Mouse (Mus musculus): ENCODE measurements around the gene Tas2r136. TPM values are rescaled to one million over a fixed set of nuclear protein-coding genes. Genes with fewer than 3 reads are reported as not detected.

The Tas2r136 gene
- polyA plus RNA-seq (2017; shearing (Covaris generic)) = not detected

DNA sequence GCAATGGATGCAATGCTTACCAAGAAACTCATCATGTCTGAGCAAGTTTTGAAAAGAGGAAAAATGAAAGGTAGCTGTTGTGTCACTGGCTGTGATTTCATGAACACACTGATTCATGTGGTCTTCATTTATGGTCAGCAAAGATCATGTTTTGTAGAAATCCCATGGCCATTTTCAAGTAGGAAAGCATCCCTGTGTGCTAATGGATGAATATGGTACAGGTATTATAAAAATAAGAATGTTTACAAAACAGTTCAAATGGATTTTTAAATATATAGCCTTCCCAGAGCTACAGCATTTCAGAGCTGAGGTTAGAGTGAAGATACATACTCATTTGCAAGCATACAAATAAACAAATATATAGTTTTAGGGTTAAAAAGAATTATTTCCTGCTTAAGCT lies at the start of gene Tas2r136:
Gene Tas2r136, minus strand, starts transcription at position 101 of the 400 bp plus-strand sequence.

DNA sequence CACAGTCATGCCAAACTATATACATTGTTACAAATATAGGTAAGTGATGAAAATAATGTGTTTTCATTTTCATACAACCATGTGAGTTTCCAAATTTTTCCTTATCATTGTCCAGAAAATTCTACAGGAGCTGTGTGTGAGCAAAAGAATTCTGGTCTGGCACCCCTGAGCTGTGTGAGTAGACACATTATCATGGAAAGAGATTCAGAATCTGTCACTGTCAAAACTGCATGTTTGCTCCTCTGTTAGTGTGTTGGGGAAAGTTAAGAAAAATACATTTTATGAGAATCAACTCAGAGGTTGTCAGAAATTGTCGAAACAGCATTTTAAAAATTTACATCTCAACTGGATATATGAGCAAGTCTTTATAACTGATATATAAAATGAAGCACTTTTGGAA lies 24.6 kb upstream of the Tas2r136 start, which contains the start of gene Tas2r117:
Gene Tas2r117, plus strand, starts transcription at position 301 of the 400 bp plus-strand sequence.

DNA sequence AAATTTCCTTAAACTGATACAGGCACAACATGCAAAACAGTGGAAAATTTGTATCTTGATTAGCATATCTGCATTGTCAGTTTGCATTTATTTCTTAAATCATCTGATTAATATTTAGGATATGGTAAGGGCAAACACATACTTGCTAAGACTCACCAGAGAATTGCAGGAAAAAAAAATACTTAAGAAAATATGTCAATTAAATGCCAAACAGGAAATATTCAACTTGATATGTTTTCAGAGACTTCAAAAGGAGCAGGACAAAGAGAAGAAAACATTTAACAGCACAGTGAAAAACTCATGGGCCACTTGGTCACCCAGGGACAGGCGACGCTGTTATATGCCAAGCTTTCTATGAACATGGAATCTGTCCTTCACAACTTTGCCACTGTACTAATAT lies 16.1 kb downstream of the Tas2r136 start, which contains the start of gene Tas2r102:
Gene Tas2r102, plus strand, starts transcription at position 301 of the 400 bp plus-strand sequence.

DNA sequence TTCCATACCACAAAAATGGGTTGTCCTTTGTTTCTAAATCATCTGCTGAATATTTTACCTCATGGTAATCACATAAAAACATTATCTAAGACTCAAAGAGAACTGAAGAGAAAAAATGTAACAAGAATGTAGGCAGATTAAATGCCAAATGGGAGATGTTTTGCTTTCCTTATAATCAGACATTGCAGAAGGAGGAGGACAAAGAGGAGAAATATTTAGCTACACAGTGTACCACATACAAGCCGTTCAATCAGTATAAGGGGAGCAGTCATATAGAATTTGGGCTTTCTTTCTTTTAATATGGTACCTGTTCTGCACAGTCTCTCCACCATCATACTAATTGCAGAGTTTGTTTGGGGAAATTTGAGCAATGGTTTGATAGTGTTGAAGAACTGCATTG lies 23.5 kb downstream of the Tas2r136 start, which contains the start of gene Tas2r124:
Gene Tas2r124, plus strand, starts transcription at position 301 of the 400 bp plus-strand sequence.

DNA sequence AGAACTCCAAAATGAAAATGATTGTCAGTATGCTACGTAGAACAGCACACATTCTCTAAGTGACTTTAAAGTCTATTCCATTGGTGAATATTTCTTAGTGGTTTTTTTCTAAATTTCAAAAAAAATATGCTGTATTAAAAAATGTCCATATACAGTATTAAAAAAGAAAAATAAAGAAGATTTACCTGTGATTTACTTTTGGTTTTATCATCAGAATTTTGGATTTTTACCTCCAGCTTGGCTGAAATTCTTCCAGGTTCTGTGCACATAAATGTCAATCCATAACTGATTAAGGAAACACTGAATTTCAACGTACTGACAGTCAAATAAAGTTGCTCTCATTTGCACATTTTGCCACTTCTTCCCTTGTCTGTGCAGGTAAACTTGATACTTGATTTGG lies 40.0 kb downstream of the Tas2r136 start, which contains the start of gene Tas2r115:
Gene Tas2r115, minus strand, starts transcription at position 101 of the 400 bp plus-strand sequence.

Other genes with a start within 250 kb of the Tas2r136 start
- not detected for gene Prh1, start 208.4 kb downstream of the Tas2r136 start, polyA plus RNA-seq (2017; shearing (Covaris generic))
- gene Prp2, start 182.2 kb downstream of the Tas2r136 start, polyA plus RNA-seq (2017; shearing (Covaris generic)) = not detected
- gene A630073D07Rik, start 126.6 kb downstream of the Tas2r136 start, polyA plus RNA-seq (2017; shearing (Covaris generic)) = 1 to 10 TPM in 1 of 2 experiments, not detected in 1; 1.8 TPM
- not detected for gene Tas2r120, start 121.2 kb downstream of the Tas2r136 start, polyA plus RNA-seq (2017; shearing (Covaris generic))
- gene Tas2r121, start 77.2 kb downstream of the Tas2r136 start, polyA plus RNA-seq (2017; shearing (Covaris generic)) = not detected
- gene Tas2r122, start 66.2 kb downstream of the Tas2r136 start, polyA plus RNA-seq (2017; shearing (Covaris generic)) = under 1 TPM in 1 of 2 experiments, not detected in 1; 0.23 TPM
- gene Tas2r115, start 40.1 kb downstream of the Tas2r136 start, polyA plus RNA-seq (2017; shearing (Covaris generic)) = not detected
- not detected for gene Tas2r124, start 23.4 kb downstream of the Tas2r136 start, polyA plus RNA-seq (2017; shearing (Covaris generic))
- gene Tas2r102, start 16.0 kb downstream of the Tas2r136 start, polyA plus RNA-seq (2017; shearing (Covaris generic)) = not detected
- under 1 TPM in 1 of 2 experiments, not detected in 1; 0.73 TPM for gene Tas2r117, start 24.7 kb upstream of the Tas2r136 start, polyA plus RNA-seq (2017; shearing (Covaris generic))
- not detected for gene Tas2r123, start 69.0 kb upstream of the Tas2r136 start, polyA plus RNA-seq (2017; shearing (Covaris generic))
- not detected for gene Tas2r116, start 77.3 kb upstream of the Tas2r136 start, polyA plus RNA-seq (2017; shearing (Covaris generic))
- gene Tas2r110, start 89.8 kb upstream of the Tas2r136 start, polyA plus RNA-seq (2017; shearing (Covaris generic)) = not detected
- not detected for gene Tas2r113, start 114.8 kb upstream of the Tas2r136 start, polyA plus RNA-seq (2017; shearing (Covaris generic))
- gene Tas2r125, start 131.5 kb upstream of the Tas2r136 start, polyA plus RNA-seq (2017; shearing (Covaris generic)) = not detected
- gene Tas2r129, start 172.9 kb upstream of the Tas2r136 start, polyA plus RNA-seq (2017; shearing (Covaris generic)) = not detected
- not detected for gene Tas2r131, start 179.8 kb upstream of the Tas2r136 start, polyA plus RNA-seq (2017; shearing (Covaris generic))
- not detected for gene Tas2r109, start 202.8 kb upstream of the Tas2r136 start, polyA plus RNA-seq (2017; shearing (Covaris generic))

All from inflammation-experienced regulatory T-cells (primary cell).